Mouse (Mus musculus): ENCODE data around the gene Slc7a15.

Gene Slc7a15

GRCm38 (mm10) chr12:8485247-8485646 lies 113.6 kb downstream of the Slc7a15 start:
- DNase-seq (ENCODE audit: low spot score in 2 of 2) = no peak

- DNase-seq (ENCODE audit: low spot score in 2 of 2) = no peak
Measured at GRCm38 (mm10) chr12:8482169-8482568, 116.7 kb downstream of the Slc7a15 start.
